Mouse (Mus musculus) limb, embryonic 14.5 days (tissue): Measurements from ENCODE around the gene Col4a6. TPM values are rescaled to one million over a fixed set of nuclear protein-coding genes. Genes with fewer than 3 reads are reported as not detected.

Experiments
- ATAC-seq: fragments of 200-750 bp; cut with Nextera tagmentation; 2 replicates; pipeline ENCODE4 v1.8.0; 2017; ENCODE audit warnings: low read depth, moderate number of reproducible peaks, moderate TSS enrichment; ENCODE audit not compliant: low FRiP score
- DNase-seq: peaks from one replicate; pipeline ENCODE4 v3.0.0-alpha.2; 2015; ENCODE audit warnings: low spot score
- H3K27ac ChIP-seq: fragments of 300-500 bp; sonication (generic); replicated peaks from 2 replicates; pipeline ENCODE4 v1.5.1; 2014; ENCODE audit warnings: low read depth, mild to moderate bottlenecking, low read length, moderate library complexity, mixed read lengths
- H3K27me3 ChIP-seq: fragments of 300-500 bp; sonication (generic); 2 replicates; pipeline ENCODE4 v1.6.1; 2014; ENCODE audit warnings: low read length, mixed read lengths; ENCODE audit not compliant: control insufficient read depth, insufficient read depth
- H3K36me3 ChIP-seq: fragments of 300-500 bp; sonication (generic); 2 replicates; pipeline ENCODE4 v1.6.1; 2014; ENCODE audit warnings: mild to moderate bottlenecking, low read length, moderate library complexity, mixed read lengths; ENCODE audit not compliant: control insufficient read depth, insufficient read depth
- H3K4me1 ChIP-seq: fragments of 300-500 bp; sonication (generic); 2 replicates; pipeline ENCODE4 v1.6.1; 2014; ENCODE audit warnings: antibody characterized with exemption, low read length, mixed read lengths; ENCODE audit not compliant: control insufficient read depth, insufficient read depth
- H3K4me2 ChIP-seq: fragments of 300-500 bp; sonication (generic); replicated peaks from 2 replicates; pipeline ENCODE4 v1.6.1; 2014; ENCODE audit warnings: low read depth, mild to moderate bottlenecking, low read length, moderate library complexity; ENCODE audit not compliant: severe bottlenecking
- H3K4me3 ChIP-seq: fragments of 300-500 bp; sonication (generic); replicated peaks from 2 replicates; pipeline ENCODE4 v1.5.1; 2014; ENCODE audit warnings: low read length
- H3K9ac ChIP-seq: fragments of 300-500 bp; sonication (generic); 2 replicates; pipeline ENCODE4 v1.6.1; 2014; ENCODE audit warnings: mild to moderate bottlenecking, low read depth, low read length, moderate library complexity; ENCODE audit not compliant: severe bottlenecking
- H3K9me3 ChIP-seq: fragments of 300-500 bp; sonication (generic); 2 replicates; pipeline ENCODE4 v1.6.1; 2016; ENCODE audit warnings: low read length; ENCODE audit not compliant: control insufficient read depth
- POLR2A ChIP-seq: fragments of 200-500 bp; IDR thresholded peaks from 2 replicates; pipeline ENCODE4 v1.8.0; 2012; ENCODE audit warnings: inconsistent platforms, mild to moderate bottlenecking, moderate library complexity, borderline replicate concordance; ENCODE audit not compliant: insufficient read depth, insufficient read length; ENCODE audit errors: extremely low read depth
- WGBS: fragments of 180-500 bp; shearing (Covaris S2); extraction: QIAGEN DNeasy Blood & Tissue Kit; methylation state at CpG from one replicate; pipeline ENCODE4 v1.1.7; 2014; 5-methylcytosine and 5-hydroxymethylcytosine counted together
- polyA plus RNA-seq, 2 experiments: library from polyadenylated mRNA; depleted of rRNA in 1 of 2; stranded (reverse) in 1 of 2; unstranded in 1 of 2; fragments of >200 nt; fragmentation: Nextera tagmentation in 1 of 2; extraction: Ambion mirVana in 1 of 2; gene quantifications; 2 replicates each; pipeline versions ENCODE4 v1.2.1 to v1.2.3; 2012 to 2014

The Col4a6 gene
- polyA plus RNA-seq, 2 experiments, result 2.1 to 2.6 TPM

DNA sequence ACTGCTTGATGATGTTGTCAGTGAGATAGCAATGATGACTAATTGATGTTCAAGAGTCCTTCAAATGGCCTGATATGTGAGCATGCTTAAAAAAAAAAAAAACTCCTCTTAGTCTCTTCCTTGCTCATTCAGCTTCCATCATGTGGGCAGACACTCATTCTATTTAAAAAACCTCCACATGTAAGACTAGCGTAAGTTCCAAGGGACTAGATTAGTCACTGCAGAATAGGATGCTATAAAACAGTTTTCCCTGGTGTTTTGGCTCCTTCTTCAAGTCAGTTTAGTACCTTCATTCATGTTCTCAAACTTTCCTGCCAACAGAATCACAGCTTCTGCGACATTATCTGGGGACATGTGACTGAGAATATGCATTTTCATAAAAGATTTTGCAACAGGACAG, 145.8 kb downstream of the Col4a6 start:
- Histone ChIP-seq H3K9me3 (no peaks in the 10 kb centered on the region), H3K27me3 (no peaks in the 10 kb centered on the region), H3K4me3 (no peak overlapping the region), H3K9ac (no peak overlapping the region), H3K36me3 (no peaks in the 10 kb centered on the region), H3K4me2 (no peak overlapping the region), H3K4me1 (no peaks in the 10 kb centered on the region), H3K27ac (no peak overlapping the region)
- TF ChIP-seq POLR2A, result no peak
- no peak for DNase-seq
- ATAC-seq, result no peak
- 84% methylated on average over 2 of the region's 2 CpGs for WGBS

DNA sequence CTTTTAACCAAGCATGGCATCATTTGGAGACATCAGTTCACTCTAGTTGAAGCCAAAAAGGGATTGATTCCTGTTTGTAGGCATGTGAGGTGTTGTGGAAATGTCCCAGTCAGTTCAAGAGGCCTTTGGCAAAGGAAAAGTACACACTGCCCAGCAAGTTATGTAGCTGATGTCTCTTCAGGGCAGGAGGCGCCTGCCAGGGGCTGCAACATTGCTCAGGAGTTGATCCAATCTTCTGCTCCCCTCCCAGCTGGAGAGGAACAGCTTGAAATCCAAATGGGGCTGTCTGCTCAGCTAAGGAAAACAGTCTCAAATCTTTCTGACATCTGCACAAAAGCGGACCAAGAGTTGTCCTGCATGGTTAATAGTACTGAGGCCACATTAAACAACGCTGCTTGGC, 149.7 kb downstream of the Col4a6 start:
- H3K4me3 ChIP-seq, result no peak overlapping the region
- H3K27ac ChIP-seq, result no peak overlapping the region
- H3K4me1 ChIP-seq, result no peaks in the 10 kb centered on the region
- H3K36me3 ChIP-seq, result no peaks in the 10 kb centered on the region
- no peaks in the 10 kb centered on the region for H3K27me3 ChIP-seq
- 62% methylated on average over 3 of the region's 3 CpGs for WGBS
- TF ChIP-seq POLR2A, result no peak
- H3K9ac ChIP-seq, result no peak overlapping the region
- no peak for DNase-seq
- H3K4me2 ChIP-seq, result no peak overlapping the region
- no peak for ATAC-seq
- H3K9me3 ChIP-seq, result no peaks in the 10 kb centered on the region

DNA sequence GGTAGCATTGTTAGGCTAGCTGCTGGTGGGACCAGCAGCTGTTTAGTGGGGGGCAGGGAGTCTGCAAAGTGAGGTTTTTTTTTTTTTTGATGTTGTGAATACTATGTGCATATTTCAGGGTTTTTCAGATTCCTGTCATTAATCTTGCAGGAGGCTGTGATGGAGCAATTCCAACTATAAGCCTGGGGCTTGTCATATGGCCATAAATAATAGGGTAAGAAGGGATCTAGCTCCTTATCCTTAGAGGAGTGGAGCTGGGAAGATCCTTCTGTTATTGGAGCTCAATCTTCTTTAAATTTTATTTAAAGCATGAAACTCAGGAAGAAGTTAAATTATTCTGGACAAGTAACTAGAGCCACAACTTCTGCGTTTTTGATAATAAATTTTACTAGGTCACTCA, 157.7 kb downstream of the Col4a6 start:
- no peak overlapping the region for H3K27ac ChIP-seq
- no peaks in the 10 kb centered on the region for H3K9me3 ChIP-seq
- H3K36me3 ChIP-seq, result no peaks in the 10 kb centered on the region
- no peak overlapping the region for H3K4me3 ChIP-seq
- TF ChIP-seq POLR2A, result no peak
- ATAC-seq (no peak), DNase-seq (no peak)
- no peak overlapping the region for H3K4me2 ChIP-seq
- no peaks in the 10 kb centered on the region for H3K27me3 ChIP-seq
- no peak overlapping the region for H3K9ac ChIP-seq
- 44% methylated on average over 1 of the region's 1 CpGs for WGBS
- H3K4me1 ChIP-seq, result no peaks in the 10 kb centered on the region

DNA sequence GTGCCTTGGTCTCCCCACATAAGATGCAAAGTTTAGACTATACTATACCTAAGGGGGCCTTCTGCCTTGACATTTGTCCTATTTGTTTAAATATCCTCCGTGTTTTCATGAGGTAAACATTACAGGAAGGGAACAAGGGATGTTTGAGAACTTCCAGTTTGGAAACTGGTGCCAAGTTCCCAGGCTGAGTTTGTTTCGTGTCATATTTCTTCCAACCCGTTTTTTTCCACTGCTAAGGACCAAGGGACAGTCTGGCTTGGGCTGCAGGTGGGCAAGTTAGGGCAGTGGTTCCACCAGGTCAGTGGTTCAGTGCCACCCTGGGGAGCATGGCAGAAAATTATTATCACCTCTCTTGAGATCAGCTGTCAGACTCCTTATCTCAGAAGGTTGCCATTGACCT, 158.1 kb downstream of the Col4a6 start:
- 41% methylated on average over 3 of the region's 3 CpGs for WGBS
- no peak for TF ChIP-seq POLR2A
- no peaks in the 10 kb centered on the region for H3K36me3 ChIP-seq
- no peaks in the 10 kb centered on the region for H3K9me3 ChIP-seq
- H3K27ac ChIP-seq, result no peak overlapping the region
- H3K9ac ChIP-seq, result no peak overlapping the region
- no peaks in the 10 kb centered on the region for H3K27me3 ChIP-seq
- H3K4me3 ChIP-seq, result no peak overlapping the region
- no peak for ATAC-seq
- no peak for DNase-seq
- H3K4me2 ChIP-seq, result no peak overlapping the region
- no peaks in the 10 kb centered on the region for H3K4me1 ChIP-seq

DNA sequence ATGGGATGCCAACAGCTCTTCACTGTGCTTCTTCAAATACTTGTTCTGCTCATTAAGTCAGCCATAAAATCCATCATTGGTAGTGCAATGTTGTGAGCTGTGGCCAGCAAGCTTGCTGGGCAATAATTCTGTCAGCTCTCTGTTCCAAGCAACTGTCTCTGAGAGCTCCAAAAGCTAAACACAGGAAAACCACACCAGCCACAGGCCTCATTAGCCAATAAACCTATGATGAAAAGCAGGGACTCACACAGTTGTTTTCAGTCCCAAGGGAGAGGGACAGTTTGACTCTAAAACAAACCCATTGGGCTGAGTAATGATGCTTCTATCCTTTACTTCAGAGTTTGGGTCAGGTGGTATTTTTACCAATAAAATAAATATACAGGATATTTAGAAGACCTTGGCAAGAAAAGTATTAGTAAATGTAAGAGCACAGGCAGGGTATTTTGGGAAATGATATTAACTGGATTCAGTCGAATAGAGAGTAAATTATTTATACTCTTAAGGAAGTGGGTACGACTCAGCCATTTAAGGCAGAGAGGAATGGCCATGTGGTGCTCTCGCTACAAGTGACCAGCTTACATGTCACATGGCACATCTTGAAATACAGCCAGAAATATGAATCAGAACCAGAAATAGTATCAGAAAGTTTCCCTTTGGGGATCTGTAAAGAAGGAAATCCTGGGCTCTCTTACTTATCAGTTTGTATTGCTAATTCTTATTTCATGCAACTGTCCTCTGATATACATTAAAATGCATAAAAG, 181.0 kb downstream of the Col4a6 start:
- Histone ChIP-seq H3K27me3 (no peaks in the 10 kb centered on the region), H3K9ac (no peak overlapping the region), H3K36me3 (no peaks in the 10 kb centered on the region), H3K4me3 (no peak overlapping the region), H3K4me1 (no peaks in the 10 kb centered on the region), H3K9me3 (no peaks in the 10 kb centered on the region), H3K4me2 (no peak overlapping the region), H3K27ac (no peak overlapping the region)
- ATAC-seq (no peak), DNase-seq (no peak)
- WGBS, result 60% methylated on average over 3 of the region's 3 CpGs
- no peak for TF ChIP-seq POLR2A
